In genomic region chr8:70628986-70629490, GRCm38 (mm10) we compare ENCODE assay signal across 8 mouse cellular contexts. TPM values are rescaled to one million over a fixed set of nuclear protein-coding genes. Genes with fewer than 3 reads are reported as not detected.
A peak's percentile ranks its signal among the peaks of the same experiment; 100 is the strongest.
DNase-seq lines count a peak whose midpoint lies in the region; ATAC-seq lines count a peak whose summit lies in the region.

No protein-coding gene starts in this region.

- ATAC-seq in liver, embryonic 11.5 days (replicated peaks; ENCODE audit: low FRiP score) = no peak
- peak; percentile 16; the same call in 1 of the 2 replicates for ATAC-seq in forebrain, embryonic 12.5 days (ENCODE audit: low FRiP score)
- ATAC-seq in neural tube, embryonic 14.5 days (ENCODE audit: low read depth) = peak; percentile 2; the same call in 1 of the 2 replicates

- peak overlapping the region; percentile 59 for H3K4me3 ChIP-seq in liver, embryonic 11.5 days (ENCODE audit: low read depth, low read length)
- H3K4me3 ChIP-seq in forebrain, embryonic 12.5 days (replicated peaks) = peak overlapping the region; percentile 51
- peak overlapping the region; percentile 65 for H3K4me3 ChIP-seq in limb, embryonic 10.5 days
- peak overlapping the region; percentile 38 for H3K4me3 ChIP-seq in neural tube, embryonic 14.5 days (ENCODE audit: low read depth, low read length)

- no peaks in the 10 kb centered on the region for H3K9me3 ChIP-seq in liver, embryonic 11.5 days (ENCODE audit: control insufficient read depth, low read length)
- H3K9me3 ChIP-seq in forebrain, embryonic 12.5 days = no peaks in the 10 kb centered on the region
- H3K9me3 ChIP-seq in limb, embryonic 10.5 days (replicated peaks) = no peaks in the 10 kb centered on the region
- H3K9me3 ChIP-seq in neural tube, embryonic 14.5 days (ENCODE audit: control insufficient read depth, low read length) = no peaks in the 10 kb centered on the region

- DNase-seq in liver, embryonic 11.5 days (ENCODE audit: low spot score) = no peak
- no peak for DNase-seq in liver
- DNase-seq in limb, embryonic 10.5 days (ENCODE audit: low spot score) = no peak
- DNase-seq in adrenal gland, postnatal 10 days = no peak
- no peak for DNase-seq in urinary bladder, postnatal 14 days (ENCODE audit: low spot score)
- DNase-seq in gastrocnemius, postnatal 4 days (ENCODE audit: low spot score in 2 of 2) = no peak

- H3K4me1 ChIP-seq in liver, embryonic 11.5 days (replicated peaks; ENCODE audit: control insufficient read depth, insufficient read depth, low read length) = peaks cover 26% of the 10 kb centered on the region
- peaks cover 23% of the 10 kb centered on the region for H3K4me1 ChIP-seq in forebrain, embryonic 12.5 days
- H3K4me1 ChIP-seq in limb, embryonic 10.5 days = peaks cover 42% of the 10 kb centered on the region
- H3K4me1 ChIP-seq in neural tube, embryonic 14.5 days (ENCODE audit: control insufficient read depth, insufficient read depth, low read length) = 0 out of 2 replicates have a peak, but pooled peaks cover 9% of the 10 kb centered on the region

- H3K9ac ChIP-seq in liver, embryonic 11.5 days (ENCODE audit: low read depth, low read length) = peak overlapping the region; percentile 76
- peak overlapping the region; percentile 49; the same call in 1 of the 2 replicates for H3K9ac ChIP-seq in forebrain, embryonic 12.5 days
- H3K9ac ChIP-seq in neural tube, embryonic 14.5 days (replicated peaks; ENCODE audit: low read depth, low read length) = peak overlapping the region; percentile 59; the same call in 1 of the 2 replicates

- peak overlapping the region; percentile 90 for H3K4me2 ChIP-seq in liver, embryonic 11.5 days
- H3K4me2 ChIP-seq in forebrain, embryonic 12.5 days = peak overlapping the region; percentile 60
- H3K4me2 ChIP-seq in neural tube, embryonic 14.5 days (ENCODE audit: low read depth, low read length) = peak overlapping the region; percentile 61

- H3K27ac ChIP-seq in liver, embryonic 11.5 days (ENCODE audit: low read depth, low read length) = peak overlapping the region; percentile 89
- peak overlapping the region; percentile 65; the same call in 1 of the 2 replicates for H3K27ac ChIP-seq in forebrain, embryonic 12.5 days
- peak overlapping the region; percentile 83; the same call in 1 of the 2 replicates for H3K27ac ChIP-seq in limb, embryonic 10.5 days
- peak overlapping the region; percentile 74; the same call in 1 of the 2 replicates for H3K27ac ChIP-seq in neural tube, embryonic 14.5 days (ENCODE audit: low read depth, low read length)

- H3K27me3 ChIP-seq in liver, embryonic 11.5 days (replicated peaks; ENCODE audit: control insufficient read depth, insufficient read depth, low read length) = peaks cover 9% of the 10 kb centered on the region; the same call in 1 of the 2 replicates
- H3K27me3 ChIP-seq in forebrain, embryonic 12.5 days = peaks cover 30% of the 10 kb centered on the region
- peaks cover 35% of the 10 kb centered on the region for H3K27me3 ChIP-seq in limb, embryonic 10.5 days (ENCODE audit: low read depth, poor library complexity, severe bottlenecking)
- peaks cover 4% of the 10 kb centered on the region; the same call in 1 of the 2 replicates for H3K27me3 ChIP-seq in neural tube, embryonic 14.5 days (ENCODE audit: control insufficient read depth, insufficient read depth, low read length)

- 61% methylated on average over 7 of the region's 7 CpGs for WGBS in liver, embryonic 11.5 days
- 59% methylated on average over 7 of the region's 7 CpGs for whole genome bisulfite sequencing in forebrain, embryonic 12.5 days
- 57% methylated on average over 7 of the region's 7 CpGs for WGBS in limb, embryonic 10.5 days
- 55% methylated on average over 7 of the region's 7 CpGs for WGBS in neural tube, embryonic 14.5 days

- no peaks in the 10 kb centered on the region for H3K36me3 ChIP-seq in liver, embryonic 11.5 days (ENCODE audit: control insufficient read depth, insufficient read depth, low read length)
- no peaks in the 10 kb centered on the region for H3K36me3 ChIP-seq in forebrain, embryonic 12.5 days (replicated peaks)
- H3K36me3 ChIP-seq in limb, embryonic 10.5 days = no peaks in the 10 kb centered on the region
- no peaks in the 10 kb centered on the region for H3K36me3 ChIP-seq in neural tube, embryonic 14.5 days (ENCODE audit: control insufficient read depth, insufficient read depth, low read length)

RNA-seq across cellular contexts. Expression of gene Gdf15, which starts 3.2 kb away (rescaled TPM):
- 4.2 and 4.9 TPM in 2 replicates for polyA plus RNA-seq in liver, embryonic 11.5 days (2014; fragmentation: Nextera tagmentation; extraction: Ambion mirVana)
- 0.14 TPM in 1 of 2 replicates, not detected in the other for polyA plus RNA-seq in forebrain, embryonic 12.5 days (2016; fragmentation: Nextera tagmentation; extraction: Ambion mirVana)
- not detected in 2 replicates for polyA plus RNA-seq in limb, embryonic 10.5 days (2016; fragmentation: Nextera tagmentation; extraction: Ambion mirVana)
- polyA plus RNA-seq in neural tube, embryonic 14.5 days (2014; fragmentation: Nextera tagmentation; extraction: Ambion mirVana) = 0.54 TPM in 1 of 2 replicates, not detected in the other
- total RNA-seq in adrenal gland, postnatal 10 days (2021) = 1 to 10 TPM in 1 of 2 experiments, under 1 TPM in 1; 0.79 to 1.7 TPM
- under 1 TPM; 0.32 to 0.39 TPM for total RNA-seq in gastrocnemius, postnatal 4 days (2021)

RNA-seq across cellular contexts. Expression of gene Lrrc25, which starts 13.1 kb away (rescaled TPM):
- 4.5 and 5.3 TPM in 2 replicates for polyA plus RNA-seq in liver, embryonic 11.5 days (2014; fragmentation: Nextera tagmentation; extraction: Ambion mirVana)
- polyA plus RNA-seq in forebrain, embryonic 12.5 days (2016; fragmentation: Nextera tagmentation; extraction: Ambion mirVana) = 0.31 and 0.45 TPM in 2 replicates
- polyA plus RNA-seq in limb, embryonic 10.5 days (2016; fragmentation: Nextera tagmentation; extraction: Ambion mirVana) = 0.38 and 0.64 TPM in 2 replicates
- polyA plus RNA-seq in neural tube, embryonic 14.5 days (2014; fragmentation: Nextera tagmentation; extraction: Ambion mirVana) = 0.20 and 1.8 TPM in 2 replicates
- total RNA-seq in adrenal gland, postnatal 10 days (2021) = 1 to 10 TPM; 3.3 to 3.6 TPM
- 1 to 10 TPM; 2.5 to 3.2 TPM for total RNA-seq in gastrocnemius, postnatal 4 days (2021)

RNA-seq across cellular contexts. Expression of gene Ssbp4, which starts 20.4 kb away (rescaled TPM):
- 144 and 173 TPM in 2 replicates for polyA plus RNA-seq in liver, embryonic 11.5 days (2014; fragmentation: Nextera tagmentation; extraction: Ambion mirVana)
- polyA plus RNA-seq in forebrain, embryonic 12.5 days (2016; fragmentation: Nextera tagmentation; extraction: Ambion mirVana) = 97.4 and 106 TPM in 2 replicates
- 164 and 182 TPM in 2 replicates for polyA plus RNA-seq in limb, embryonic 10.5 days (2016; fragmentation: Nextera tagmentation; extraction: Ambion mirVana)
- 163 and 240 TPM in 2 replicates for polyA plus RNA-seq in neural tube, embryonic 14.5 days (2014; fragmentation: Nextera tagmentation; extraction: Ambion mirVana)
- total RNA-seq in adrenal gland, postnatal 10 days (2021) = 10 to 100 TPM; 92.0 to 96.9 TPM
- 10 to 100 TPM; 49.6 to 60.7 TPM for total RNA-seq in gastrocnemius, postnatal 4 days (2021)

RNA-seq across cellular contexts. Expression of gene Pgpep1, which starts 31.1 kb away (rescaled TPM):
- polyA plus RNA-seq in liver, embryonic 11.5 days (2014; fragmentation: Nextera tagmentation; extraction: Ambion mirVana) = 33.7 and 34.6 TPM in 2 replicates
- 69.3 and 70.4 TPM in 2 replicates for polyA plus RNA-seq in forebrain, embryonic 12.5 days (2016; fragmentation: Nextera tagmentation; extraction: Ambion mirVana)
- 44.7 and 45.0 TPM in 2 replicates for polyA plus RNA-seq in limb, embryonic 10.5 days (2016; fragmentation: Nextera tagmentation; extraction: Ambion mirVana)
- 74.5 and 85.2 TPM in 2 replicates for polyA plus RNA-seq in neural tube, embryonic 14.5 days (2014; fragmentation: Nextera tagmentation; extraction: Ambion mirVana)
- 10 to 100 TPM; 65.7 to 80.6 TPM for total RNA-seq in adrenal gland, postnatal 10 days (2021)
- 10 to 100 TPM; 41.4 to 47.0 TPM for total RNA-seq in gastrocnemius, postnatal 4 days (2021)

RNA-seq across cellular contexts. Expression of gene Isyna1, which starts 34.9 kb away (rescaled TPM):
- 177 and 188 TPM in 2 replicates for polyA plus RNA-seq in liver, embryonic 11.5 days (2014; fragmentation: Nextera tagmentation; extraction: Ambion mirVana)
- 101 and 107 TPM in 2 replicates for polyA plus RNA-seq in forebrain, embryonic 12.5 days (2016; fragmentation: Nextera tagmentation; extraction: Ambion mirVana)
- 214 and 225 TPM in 2 replicates for polyA plus RNA-seq in limb, embryonic 10.5 days (2016; fragmentation: Nextera tagmentation; extraction: Ambion mirVana)
- 65.5 and 73.3 TPM in 2 replicates for polyA plus RNA-seq in neural tube, embryonic 14.5 days (2014; fragmentation: Nextera tagmentation; extraction: Ambion mirVana)
- total RNA-seq in adrenal gland, postnatal 10 days (2021) = 10 to 100 TPM; 59.4 to 59.8 TPM
- total RNA-seq in gastrocnemius, postnatal 4 days (2021) = 10 to 100 TPM; 22.8 to 31.3 TPM
